Mouse (Mus musculus) small intestine, adult 2 months (tissue): ENCODE measurements at regions not wholly inside any gene's neighbourhood (a gene's known extent, or its start where the extent isn't known, plus 50 kb on each side); places are given as distances from the start of the nearest gene placed in this dataset.

Experiments
- H3K27ac ChIP-seq: fragments of 200-500 bp; 2 replicates; pipeline ENCODE4 v1.5.1; 2012; ENCODE audit warnings: low read depth, low read length, control low read depth, inconsistent platforms; ENCODE audit not compliant: insufficient read depth
- H3K27me3 ChIP-seq: fragments of 200-500 bp; 2 replicates; pipeline ENCODE4 v1.6.1; 2012; ENCODE audit warnings: mild to moderate bottlenecking, moderate library complexity, low read length, inconsistent platforms; ENCODE audit not compliant: control insufficient read depth, insufficient read depth
- H3K36me3 ChIP-seq: fragments of 200-500 bp; 2 replicates; pipeline ENCODE4 v1.6.1; 2012; ENCODE audit warnings: mild to moderate bottlenecking, low read length, control low read depth, inconsistent platforms; ENCODE audit not compliant: control insufficient read depth, insufficient read depth
- H3K4me1 ChIP-seq: fragments of 200-500 bp; 2 replicates; pipeline ENCODE4 v1.6.1; 2012; ENCODE audit warnings: low read length, inconsistent platforms, mixed read lengths; ENCODE audit not compliant: control insufficient read depth, insufficient read depth, insufficient read length
- H3K4me3 ChIP-seq: fragments of 200-500 bp; 2 replicates; pipeline ENCODE4 v1.5.1; 2012; ENCODE audit warnings: low read depth, mild to moderate bottlenecking, control low read depth, inconsistent platforms, low read length, moderate library complexity
- CTCF ChIP-seq: fragments of 200-500 bp; IDR thresholded peaks from 2 replicates; pipeline ENCODE4 v1.5.1; 2012; ENCODE audit warnings: low read depth, mild to moderate bottlenecking, control low read depth, inconsistent platforms, low read length, moderate library complexity, mixed read lengths; ENCODE audit not compliant: insufficient replicate concordance, insufficient read length; ENCODE audit errors: extremely low read depth
- POLR2A ChIP-seq: fragments of 200-500 bp; IDR thresholded peaks from 2 replicates; pipeline ENCODE4 v1.6.1; 2012; ENCODE audit warnings: low read depth, mild to moderate bottlenecking, control low read depth, inconsistent platforms, low read length, moderate library complexity
- WGBS: fragments of 180-500 bp; shearing (Covaris S2); methylation state at CpG from one replicate; pipeline ENCODE4 v1.1.7; 2018; 5-methylcytosine and 5-hydroxymethylcytosine counted together

- Histone ChIP-seq H3K36me3 (no peaks in the 10 kb centered on the region), H3K4me1 (no peaks in the 10 kb centered on the region), H3K27me3 (no peaks in the 10 kb centered on the region), H3K4me3 (no peak overlapping the region), H3K27ac (no peak overlapping the region)
- 95% methylated on average over 3 of the region's 3 CpGs for WGBS
- TF ChIP-seq CTCF (no peak), POLR2A (no peak)
These were observed 304.7 kb upstream of the Rbms1 start for GRCm38 (mm10) chr2:61267706-61268105.

GRCm38 (mm10) chr2:61250068-61250800 lies 287.2 kb upstream of the Rbms1 start:
- H3K27ac ChIP-seq, result no peak overlapping the region
- TF ChIP-seq CTCF (no peak), POLR2A (no peak)
- H3K36me3 ChIP-seq, result no peaks in the 10 kb centered on the region
- 35% methylated on average over 9 of the region's 9 CpGs for WGBS
- no peak overlapping the region for H3K4me3 ChIP-seq
- H3K27me3 ChIP-seq, result no peaks in the 10 kb centered on the region
- 0 out of 2 replicates have a peak, but pooled peaks cover 2% of the 10 kb centered on the region for H3K4me1 ChIP-seq

- 73% methylated on average over 4 of the region's 4 CpGs for WGBS
These were observed 285.0 kb upstream of the Rbms1 start for GRCm38 (mm10) chr2:61247956-61248355.

GRCm38 (mm10) chr2:61247336-61247735 lies 284.3 kb upstream of the Rbms1 start:
- Histone ChIP-seq H3K4me1 (0 out of 2 replicates have a peak, but pooled peaks cover 2% of the 10 kb centered on the region), H3K27me3 (no peaks in the 10 kb centered on the region), H3K36me3 (no peaks in the 10 kb centered on the region), H3K27ac (no peak overlapping the region), H3K4me3 (no peak overlapping the region)
- WGBS, result 62% methylated on average over 2 of the region's 2 CpGs
- TF ChIP-seq POLR2A (no peak), CTCF (no peak)

More at GRCm38 (mm10) chr2:61247956-61248355, 285.0 kb upstream of the Rbms1 start:
- Histone ChIP-seq H3K27ac (no peak overlapping the region), H3K27me3 (no peaks in the 10 kb centered on the region), H3K36me3 (no peaks in the 10 kb centered on the region), H3K4me1 (0 out of 2 replicates have a peak, but pooled peaks cover 2% of the 10 kb centered on the region), H3K4me3 (no peak overlapping the region)
- no peak for TF ChIP-seq POLR2A
- no peak for TF ChIP-seq CTCF

GRCm38 (mm10) chr2:61246691-61247258 lies 283.8 kb upstream of the Rbms1 start:
- 7% methylated on average over 3 of the region's 3 CpGs for WGBS
- Histone ChIP-seq H3K27ac (no peak overlapping the region), H3K4me3 (no peak overlapping the region), H3K4me1 (0 out of 2 replicates have a peak, but pooled peaks cover 2% of the 10 kb centered on the region), H3K27me3 (no peaks in the 10 kb centered on the region), H3K36me3 (no peaks in the 10 kb centered on the region)
- no peak for TF ChIP-seq CTCF
- TF ChIP-seq POLR2A, result no peak

- 33% methylated on average over 7 of the region's 7 CpGs for WGBS
- Histone ChIP-seq H3K27me3 (no peaks in the 10 kb centered on the region), H3K4me1 (0 out of 2 replicates have a peak, but pooled peaks cover 2% of the 10 kb centered on the region), H3K36me3 (no peaks in the 10 kb centered on the region), H3K27ac (no peak overlapping the region), H3K4me3 (no peak overlapping the region)
- TF ChIP-seq CTCF (no peak), POLR2A (no peak)
These were observed 282.5 kb upstream of the Rbms1 start for GRCm38 (mm10) chr2:61245526-61245925.

GRCm38 (mm10) chr2:61221676-61222075 lies 258.7 kb upstream of the Rbms1 start:
- Histone ChIP-seq H3K4me3 (no peak overlapping the region), H3K27ac (no peak overlapping the region), H3K36me3 (no peaks in the 10 kb centered on the region), H3K4me1 (no peaks in the 10 kb centered on the region), H3K27me3 (no peaks in the 10 kb centered on the region)
- TF ChIP-seq CTCF (no peak), POLR2A (no peak)
- WGBS, result 37% methylated on average over 3 of the region's 3 CpGs

- Histone ChIP-seq H3K4me1 (no peaks in the 10 kb centered on the region), H3K4me3 (no peak overlapping the region), H3K36me3 (no peaks in the 10 kb centered on the region), H3K27ac (no peak overlapping the region), H3K27me3 (no peaks in the 10 kb centered on the region)
- TF ChIP-seq CTCF, result no peak
- TF ChIP-seq POLR2A, result no peak
- WGBS, result 84% methylated on average over 2 of the region's 2 CpGs
These were observed 258.2 kb upstream of the Rbms1 start for GRCm38 (mm10) chr2:61221157-61221556.
